Mouse (Mus musculus): ENCODE results near the gene Kcnh4.

GRCm38 (mm10) chr11:100791457-100792049, 31.8 kb upstream of the Kcnh4 start:
- TF ChIP-seq CTCF (IDR thresholded peaks at IDR 0.05; ENCODE audit: low read depth) (no peak), EP300 (IDR thresholded peaks at IDR 0.05; ENCODE audit: low read depth) (no peak)

Data from heart, postnatal 0 days (tissue).